Mouse (Mus musculus) kidney, postnatal 4 days (tissue): ENCODE data around the gene Ddi2.

Experiments
- DNase-seq, 2 experiments: peaks; one replicate each; pipeline ENCODE4 v3.0.0; 2021; ENCODE audit warnings: mixed read lengths in 2 of 2

Gene Ddi2

GRCm38 (mm10) chr4:141738015-141738414, 14.8 kb upstream of the Ddi2 start:
- no peak for DNase-seq

DNA sequence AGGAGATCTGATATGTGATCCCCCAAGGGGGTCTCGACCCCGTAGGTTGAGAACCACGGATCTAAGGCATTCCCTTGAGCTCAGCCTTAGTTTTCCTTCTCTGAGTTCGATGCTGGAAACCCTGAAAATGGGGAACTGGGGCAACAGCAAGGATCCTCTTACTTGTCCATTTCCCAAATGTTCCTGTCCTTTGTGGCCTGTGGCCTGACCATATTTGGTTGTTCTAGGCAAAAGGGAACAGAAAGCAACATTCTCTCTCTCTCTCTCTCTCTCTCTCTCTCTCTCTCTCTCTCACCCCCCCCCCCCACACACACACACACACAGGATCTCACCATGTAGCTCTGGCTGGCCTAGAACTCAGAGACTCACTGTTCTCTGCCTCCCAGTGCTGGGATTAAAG, 13.6 kb upstream of the Ddi2 start:
- DNase-seq: no peak

DNA sequence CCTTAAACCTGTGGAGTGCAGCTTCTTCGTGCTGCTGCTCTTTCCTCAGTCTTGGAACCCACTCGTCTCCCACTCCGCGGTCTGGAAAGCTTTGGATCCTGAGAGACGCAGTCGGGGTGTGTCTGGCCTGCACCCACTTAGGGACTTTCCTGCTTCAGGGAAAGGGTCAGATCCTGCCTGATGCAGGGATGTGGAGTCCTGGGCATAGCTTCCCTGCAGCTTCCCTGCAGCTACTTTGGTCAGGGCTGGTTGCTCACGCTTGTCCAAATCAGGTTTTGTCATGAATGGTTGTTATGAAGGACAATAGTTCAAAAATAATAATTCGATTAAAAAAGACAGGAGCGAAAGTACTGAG, 12.0 kb upstream of the Ddi2 start:
- no peak for DNase-seq

DNA sequence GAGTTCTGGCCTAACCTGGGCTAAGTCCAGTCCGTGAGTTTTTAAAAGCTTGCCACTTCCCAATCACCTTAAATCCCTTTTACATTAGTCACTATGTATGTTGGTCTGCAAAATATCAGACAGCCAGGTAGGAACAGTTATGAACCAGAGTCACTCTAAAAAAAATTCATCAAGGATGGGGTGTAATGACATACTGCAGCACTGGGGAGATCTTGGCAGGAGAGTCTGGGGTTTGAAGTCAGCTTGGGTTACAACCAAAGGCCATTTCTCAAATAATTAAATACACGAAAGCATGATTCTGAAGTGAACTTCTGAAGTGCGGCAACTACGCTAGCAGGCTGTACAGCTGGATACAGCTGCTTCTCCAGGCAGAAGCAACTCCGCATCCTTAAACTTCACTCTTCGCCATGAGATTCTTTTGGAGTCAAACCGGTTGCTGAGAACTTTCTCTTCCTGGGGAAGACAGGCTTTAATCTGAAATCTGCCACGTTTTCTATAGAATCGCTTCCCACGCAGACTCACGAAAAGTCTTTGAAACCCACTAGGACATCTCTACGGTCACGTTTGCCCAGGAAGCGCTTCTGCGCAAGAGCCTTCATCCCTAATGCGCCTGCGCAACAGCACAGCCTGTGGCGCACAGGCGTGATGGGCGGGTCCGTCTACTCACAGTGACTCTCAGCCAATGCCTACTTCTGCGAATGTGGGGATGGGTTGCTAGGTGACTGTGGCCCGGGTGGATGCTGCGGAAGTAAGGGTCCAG, 11.4 kb upstream of the Ddi2 start:
- peak; percentile 88 to 93 for DNase-seq

GRCm38 (mm10) chr4:141731766-141732165, 8.5 kb upstream of the Ddi2 start:
- no peak for DNase-seq

GRCm38 (mm10) chr4:141730401-141730800, 7.2 kb upstream of the Ddi2 start:
- DNase-seq: no peak

DNA sequence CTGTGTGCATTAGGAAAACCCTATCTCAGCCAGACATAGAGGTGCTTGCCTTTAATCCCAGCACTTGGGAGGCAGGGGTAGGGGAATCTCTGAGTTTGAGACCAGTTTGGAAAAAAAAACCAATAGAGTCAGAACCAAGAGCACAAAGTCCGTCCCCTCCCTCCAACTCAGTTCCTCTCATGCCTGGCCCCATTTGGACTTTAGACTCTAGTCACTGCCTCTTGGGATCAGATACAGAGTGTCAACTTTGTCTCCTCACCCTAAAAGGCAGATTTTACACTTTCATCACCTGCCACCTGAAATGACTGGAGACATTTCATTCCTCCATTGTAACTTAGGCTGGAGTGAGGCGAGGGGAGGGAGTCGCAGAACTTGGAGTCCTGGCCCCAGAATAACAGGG, 6.0 kb upstream of the Ddi2 start:
- no peak for DNase-seq

- DNase-seq: no peak
Observed at GRCm38 (mm10) chr4:141725738-141726137, 2.5 kb upstream of the Ddi2 start.

- no peak for DNase-seq
Observed at GRCm38 (mm10) chr4:141725277-141725676, 2.1 kb upstream of the Ddi2 start.

GRCm38 (mm10) chr4:141724594-141724993, 1.4 kb upstream of the Ddi2 start:
- peak in 1 of 2 experiments; percentile 18 for DNase-seq

DNA sequence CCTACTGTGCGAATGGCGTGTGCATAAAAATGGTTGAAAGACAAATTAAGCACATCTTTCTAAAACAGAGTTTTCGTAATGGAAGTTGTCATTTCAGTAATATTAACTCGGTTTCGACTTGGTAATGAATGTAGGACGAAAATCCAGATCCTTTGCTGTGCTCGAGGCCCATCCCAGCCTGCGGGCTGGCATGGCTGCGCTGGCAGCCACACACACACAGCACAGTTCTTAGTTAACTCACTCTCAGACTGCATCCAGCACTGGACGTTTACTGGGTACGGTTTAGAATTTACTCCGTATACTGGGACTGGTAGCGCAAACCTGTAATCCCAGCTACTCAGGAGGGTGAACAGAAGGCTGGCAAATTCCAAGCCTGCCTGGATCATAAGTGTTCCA, 452 bp upstream of the Ddi2 start:
- peak in 1 of 2 experiments; percentile 23 for DNase-seq

GRCm38 (mm10) chr4:141721961-141722360, 1.3 kb downstream of the Ddi2 start:
- DNase-seq: no peak

- DNase-seq: no peak
Observed at GRCm38 (mm10) chr4:141720761-141721523, 2.3 kb downstream of the Ddi2 start.

- DNase-seq: no peak
Observed at GRCm38 (mm10) chr4:141719304-141719703, 3.9 kb downstream of the Ddi2 start.

- no peak for DNase-seq
Observed at GRCm38 (mm10) chr4:141717633-141718032, 5.6 kb downstream of the Ddi2 start.

GRCm38 (mm10) chr4:141715027-141715426, 8.2 kb downstream of the Ddi2 start:
- peak in 1 of 2 experiments; percentile 39 for DNase-seq

DNA sequence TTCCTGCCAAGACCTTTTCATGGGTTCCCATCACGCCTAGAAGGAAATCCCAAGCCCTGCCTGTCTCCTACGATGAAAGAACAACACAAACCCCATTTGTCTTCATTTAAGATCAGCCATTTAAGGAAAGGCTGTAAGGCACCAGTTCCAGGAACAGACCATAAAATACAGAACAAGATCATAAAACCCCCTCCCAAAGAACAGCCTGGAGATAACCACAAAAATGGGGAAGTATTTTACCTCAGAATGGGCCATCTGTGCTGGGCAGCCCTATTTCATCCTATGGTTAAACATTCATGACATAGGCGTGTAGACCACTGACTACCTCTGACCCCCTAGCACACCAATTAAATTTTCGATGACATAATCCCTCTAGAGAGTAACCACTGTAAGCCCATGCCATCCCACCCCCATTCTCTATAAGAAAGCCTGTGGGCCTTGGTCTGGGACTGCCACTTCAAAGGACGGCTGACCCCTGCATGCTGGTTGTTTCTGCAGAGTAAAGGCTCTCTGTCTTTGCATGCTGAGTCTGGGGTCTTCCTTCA, 9.5 kb downstream of the Ddi2 start:
- DNase-seq: no peak

GRCm38 (mm10) chr4:141711250-141711649, 12.0 kb downstream of the Ddi2 start:
- DNase-seq: no peak

DNA sequence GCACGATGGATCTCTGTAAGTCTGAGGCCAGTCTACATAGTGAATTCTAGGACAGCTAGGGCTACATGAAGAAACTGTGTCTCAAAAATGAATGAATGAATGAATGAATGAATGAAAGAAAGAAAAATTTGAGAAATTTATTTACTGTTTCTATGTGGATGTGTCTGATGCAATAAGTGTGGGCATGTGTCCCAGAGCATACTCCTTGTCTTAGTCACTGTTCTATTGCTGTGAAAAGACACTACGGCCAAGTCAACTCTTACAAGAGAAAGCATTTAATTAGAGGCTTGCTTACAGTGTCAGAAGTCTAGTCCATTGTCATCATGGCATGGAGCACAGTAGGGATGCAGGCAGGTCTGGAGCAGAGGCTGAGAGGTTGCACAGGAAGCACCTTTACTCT, 14.2 kb downstream of the Ddi2 start:
- no peak for DNase-seq

DNA sequence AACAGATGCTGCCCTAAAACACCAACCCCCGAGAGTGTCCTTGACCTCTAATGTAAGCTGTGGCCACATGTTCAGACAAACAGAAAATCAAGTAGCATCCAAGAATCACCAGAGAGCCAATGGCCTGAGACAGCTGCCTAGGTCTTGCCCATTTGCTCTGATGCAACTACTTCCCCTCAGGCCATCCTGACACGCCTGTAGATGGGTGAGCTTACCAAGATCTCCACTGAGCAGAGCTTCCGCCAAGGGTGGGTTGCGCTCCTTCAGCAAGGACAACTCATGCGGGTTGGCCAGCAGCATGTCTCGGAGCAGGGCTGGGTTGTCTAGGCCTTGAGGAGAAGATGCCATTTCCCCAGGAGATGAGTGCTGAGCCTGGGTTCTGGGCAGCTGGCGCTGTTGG, 15.2 kb downstream of the Ddi2 start:
- no peak for DNase-seq

- DNase-seq: peak; percentile 44 to 60
Observed at GRCm38 (mm10) chr4:141705331-141705730, 17.9 kb downstream of the Ddi2 start.

DNA sequence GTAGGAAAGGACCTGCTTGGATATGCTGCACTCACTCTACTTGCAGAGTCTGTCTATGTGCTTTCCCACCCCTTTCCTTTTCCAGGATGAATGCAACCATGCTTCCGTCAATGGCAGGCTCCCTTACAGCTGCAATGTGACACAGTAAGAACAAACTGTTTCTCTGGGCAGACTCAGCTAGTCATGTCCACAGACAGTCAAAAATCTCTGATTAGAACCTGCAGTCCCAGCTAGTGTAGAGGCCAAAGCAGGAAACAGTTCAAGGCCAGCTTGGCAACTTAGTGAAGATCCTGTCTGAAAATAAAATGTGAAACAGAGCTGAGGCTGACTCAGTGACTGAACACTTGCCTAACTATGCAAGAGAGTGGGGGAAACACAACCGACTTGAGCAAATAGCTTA, 18.6 kb downstream of the Ddi2 start:
- no peak for DNase-seq

- no peak for DNase-seq
Observed at GRCm38 (mm10) chr4:141694719-141695118, 28.5 kb downstream of the Ddi2 start.

- DNase-seq: no peak
Observed at GRCm38 (mm10) chr4:141688505-141688904, 34.7 kb downstream of the Ddi2 start.
